Comparison of ENCODE assay signal across 9 mouse cellular contexts in the genomic region with DNA sequence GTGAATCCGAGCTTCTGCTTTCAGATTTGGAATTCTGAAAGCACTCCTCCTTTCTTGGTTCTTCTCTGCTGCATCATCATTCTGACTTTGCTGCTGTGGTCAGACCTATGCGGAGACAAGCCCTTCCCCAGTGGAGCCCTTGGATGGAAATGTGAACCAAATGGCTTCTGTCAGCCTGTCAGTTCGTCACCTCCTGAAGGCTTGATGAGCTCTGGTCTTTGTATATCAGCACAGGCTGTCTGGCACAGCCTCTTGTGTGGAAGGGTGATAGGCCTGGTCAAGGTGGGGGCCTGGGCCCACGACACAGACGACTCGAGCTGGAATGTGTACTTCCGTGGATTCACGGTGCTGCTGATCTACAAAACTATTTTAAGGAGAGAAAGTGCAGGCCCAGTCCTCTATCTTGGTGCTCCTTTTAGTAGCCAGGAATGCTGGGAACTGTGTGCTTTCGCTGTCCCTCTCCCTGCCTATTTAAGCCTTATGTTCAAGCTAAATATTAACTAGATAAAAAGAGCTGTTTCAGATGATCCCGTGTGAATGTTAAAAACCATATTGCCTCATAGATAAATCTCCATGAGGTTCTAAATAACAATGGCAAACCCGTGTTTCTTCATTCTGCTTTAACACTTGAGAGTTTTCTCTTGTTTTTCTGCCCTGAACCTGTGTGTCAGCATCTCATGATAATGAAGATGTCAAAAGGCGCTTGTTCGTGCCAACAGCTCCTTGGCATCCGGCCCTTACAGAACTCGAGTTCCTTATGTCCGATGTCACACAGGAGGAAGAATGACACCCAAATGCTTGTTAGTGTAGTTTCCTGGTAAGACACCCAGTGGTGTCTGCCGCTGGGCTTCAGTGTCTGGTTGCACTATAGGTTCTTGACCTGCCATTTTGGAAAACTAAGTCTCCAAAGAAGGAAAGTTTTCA. TPM values are rescaled to one million over a fixed set of nuclear protein-coding genes. Genes with fewer than 3 reads are reported as not detected.
DNase-seq lines count a peak whose midpoint lies in the region; ATAC-seq lines count a peak whose summit lies in the region.
"Had no signal": no experiment of that assay in that cellular context is flagged by ENCODE, and none has a peak within 500 bp of the region (broad histone marks: within the 10 kb centered on the region; RNA-seq: fewer than 3 reads in every experiment).

TSS of gene Cacna1c (minus strand) at position 37 of the 924 bp plus-strand sequence.

- no peaks in the 10 kb centered on the region for H3K9me3 ChIP-seq in hindbrain, embryonic 14.5 days (ENCODE audit: control insufficient read depth, low read length)
- H3K9me3 ChIP-seq in hindbrain, embryonic 16.5 days (ENCODE audit: control insufficient read depth, low read length) = no peaks in the 10 kb centered on the region
- no peaks in the 10 kb centered on the region for H3K9me3 ChIP-seq in heart, embryonic 14.5 days (ENCODE audit: control insufficient read depth, low read length)
- H3K9me3 ChIP-seq in limb, embryonic 10.5 days (replicated peaks) = no peaks in the 10 kb centered on the region

- H3K27me3 ChIP-seq in hindbrain, embryonic 14.5 days (ENCODE audit: control insufficient read depth, insufficient read depth, low read length) = no peaks in the 10 kb centered on the region
- no peaks in the 10 kb centered on the region for H3K27me3 ChIP-seq in hindbrain, embryonic 16.5 days (replicated peaks; ENCODE audit: control insufficient read depth, insufficient read depth, low read length)
- H3K27me3 ChIP-seq in heart, embryonic 14.5 days (ENCODE audit: control insufficient read depth, insufficient read depth, low read length) = no peaks in the 10 kb centered on the region
- no peaks in the 10 kb centered on the region for H3K27me3 ChIP-seq in limb, embryonic 10.5 days (ENCODE audit: low read depth, poor library complexity, severe bottlenecking)

- H3K9ac ChIP-seq in hindbrain, embryonic 14.5 days = no peak within 1 kb of the TSS
- H3K9ac ChIP-seq in hindbrain, embryonic 16.5 days (ENCODE audit: low read depth, low read length) = no peak within 1 kb of the TSS
- H3K9ac ChIP-seq in heart, embryonic 14.5 days (ENCODE audit: low read length) = peak within 1 kb of the TSS; percentile 91

- peaks cover 8% of the 10 kb centered on the region; the same call in 1 of the 2 replicates for H3K4me1 ChIP-seq in hindbrain, embryonic 14.5 days (replicated peaks; ENCODE audit: control insufficient read depth, insufficient read depth, low read length)
- peaks cover 4% of the 10 kb centered on the region; the same call in 1 of the 2 replicates for H3K4me1 ChIP-seq in hindbrain, embryonic 16.5 days (ENCODE audit: control insufficient read depth, insufficient read depth, low read depth, low read length)
- H3K4me1 ChIP-seq in heart, embryonic 14.5 days (ENCODE audit: control insufficient read depth in 2 of 2, insufficient read depth in 2 of 2, low read length in 2 of 2) = peaks cover 30 to 56% of the 10 kb centered on the region in 2 experiments
- H3K4me1 ChIP-seq in limb, embryonic 10.5 days = peaks cover 25% of the 10 kb centered on the region

- H3K27ac ChIP-seq in hindbrain, embryonic 14.5 days = no peak within 1 kb of the TSS
- no peak within 1 kb of the TSS for H3K27ac ChIP-seq in hindbrain, embryonic 16.5 days (ENCODE audit: low read depth, low read length)
- H3K27ac ChIP-seq in heart, embryonic 14.5 days (replicated peaks in 1 of 2; ENCODE audit: control insufficient read depth in 1 of 2, insufficient read depth in 1 of 2, low read depth in 2 of 2, low read length in 2 of 2) = peak within 1 kb of the TSS; percentile 99
- H3K27ac ChIP-seq in limb, embryonic 10.5 days = no peak within 1 kb of the TSS
- H3K27ac ChIP-seq: kidney, postnatal 0 days had no signal

- no peak within 1 kb of the TSS for H3K4me3 ChIP-seq in hindbrain, embryonic 14.5 days (replicated peaks; ENCODE audit: low read length)
- no peak within 1 kb of the TSS for H3K4me3 ChIP-seq in hindbrain, embryonic 16.5 days (ENCODE audit: low read length)
- peak within 1 kb of the TSS; percentile 60 to 61 for H3K4me3 ChIP-seq in heart, embryonic 14.5 days (ENCODE audit: control insufficient read depth in 1 of 2, insufficient read depth in 1 of 2, low read depth in 1 of 2, low read length in 2 of 2)
- no peak within 1 kb of the TSS for H3K4me3 ChIP-seq in limb, embryonic 10.5 days

- peak; percentile 43 for DNase-seq in hindbrain, embryonic 14.5 days (ENCODE audit: low spot score)
- DNase-seq in adrenal gland, postnatal 14 days = no peak
- no peak for DNase-seq in limb, embryonic 10.5 days (ENCODE audit: low spot score)
- no peak for DNase-seq in thymus, adult 18-20 months
- DNase-seq in frontal cortex, postnatal 36 days (ENCODE audit: low spot score in 2 of 2) = no peak

- ATAC-seq in hindbrain, embryonic 14.5 days (ENCODE audit: low FRiP score) = no peak
- ATAC-seq in hindbrain, embryonic 16.5 days = no peak
- peak; percentile 94 for ATAC-seq in heart, embryonic 14.5 days (ENCODE audit: insufficient number of reproducible peaks, insufficient read depth, low FRiP score, low read depth)
- no peak for ATAC-seq in granulocyte monocyte progenitor cell, adult 5-6 weeks (replicated peaks; ENCODE audit: poor library complexity, severe bottlenecking)

- no peak within 1 kb of the TSS for H3K4me2 ChIP-seq in hindbrain, embryonic 14.5 days (replicated peaks)
- H3K4me2 ChIP-seq in hindbrain, embryonic 16.5 days (ENCODE audit: low read length) = no peak within 1 kb of the TSS
- H3K4me2 ChIP-seq in heart, embryonic 14.5 days (ENCODE audit: low read length) = peak within 1 kb of the TSS; percentile 73

- WGBS in hindbrain, embryonic 14.5 days = 71% methylated on average over 17 of the region's 17 CpGs
- 72% methylated on average over 17 of the region's 17 CpGs for WGBS in hindbrain, embryonic 16.5 days
- 8% methylated on average over 17 of the region's 17 CpGs for WGBS in heart, embryonic 14.5 days
- WGBS in limb, embryonic 10.5 days = 63% methylated on average over 17 of the region's 17 CpGs

- peaks cover 47% of the 10 kb centered on the region for H3K36me3 ChIP-seq in hindbrain, embryonic 14.5 days (replicated peaks; ENCODE audit: control insufficient read depth, insufficient read depth)
- H3K36me3 ChIP-seq in hindbrain, embryonic 16.5 days (ENCODE audit: control insufficient read depth, insufficient read depth, low read length) = peaks cover 14% of the 10 kb centered on the region; the same call in 1 of the 2 replicates
- H3K36me3 ChIP-seq in heart, embryonic 14.5 days (ENCODE audit: control insufficient read depth, insufficient read depth, low read length) = peaks cover 17% of the 10 kb centered on the region
- H3K36me3 ChIP-seq in limb, embryonic 10.5 days = peaks cover 13% of the 10 kb centered on the region

RNA-seq across cellular contexts. Expression of gene Cacna1c, which starts in this region (rescaled TPM):
- 7.4 and 10.1 TPM in 2 replicates for polyA plus RNA-seq in hindbrain, embryonic 14.5 days (2014; fragmentation: Nextera tagmentation; extraction: Ambion mirVana)
- polyA plus RNA-seq in hindbrain, embryonic 16.5 days (2015; fragmentation: Nextera tagmentation; extraction: Ambion mirVana) = 4.7 and 6.0 TPM in 2 replicates
- 58.2 and 66.2 TPM in 2 replicates for total RNA-seq in adrenal gland, postnatal 14 days (2021)
- polyA plus RNA-seq in heart, embryonic 14.5 days (2014; fragmentation: Nextera tagmentation; extraction: Ambion mirVana) = 60.9 and 68.3 TPM in 2 replicates
- 5.7 and 10.2 TPM in 2 replicates for polyA plus RNA-seq in limb, embryonic 10.5 days (2016; fragmentation: Nextera tagmentation; extraction: Ambion mirVana)
- not detected in 2 replicates for total RNA-seq in granulocyte monocyte progenitor cell, adult 5-6 weeks (2014; fragmentation: Nextera tagmentation)
- total RNA-seq in granulocyte monocyte progenitor cell, adult 5-6 weeks (2017) = not detected in 2 replicates

Comparison
In these comparisons a context has a peak if more than half of its experiments do, and no peak if none do; other contexts are left out.
1. RNA of gene Cacna1c (total RNA-seq): 58.2 to 66.2 TPM in adrenal gland, postnatal 14 days; not detected in granulocyte monocyte progenitor cell, adult 5-6 weeks; every median in the first group is over 10 times any median in the second.
2. H3K27ac ChIP-seq: peak in heart, embryonic 14.5 days (2 of 2); none in hindbrain, embryonic 14.5 days (single experiment), hindbrain, embryonic 16.5 days (single experiment) and limb, embryonic 10.5 days (single experiment).
3. H3K4me3 ChIP-seq: peak in heart, embryonic 14.5 days (2 of 2); none in hindbrain, embryonic 14.5 days (single experiment), hindbrain, embryonic 16.5 days (single experiment) and limb, embryonic 10.5 days (single experiment).